ENCODE assay signal across 7 mouse cellular contexts in genomic region chr15:101046527-101047193, GRCm38 (mm10). TPM values are rescaled to one million over a fixed set of nuclear protein-coding genes. Genes with fewer than 3 reads are reported as not detected.
DNase-seq lines count a peak whose midpoint lies in the region; ATAC-seq lines count a peak whose summit lies in the region.

No protein-coding gene starts in this region.

- H3K4me3 ChIP-seq in forebrain, embryonic 13.5 days, result peak overlapping the region; percentile 53
- H3K4me3 ChIP-seq in hindbrain, embryonic 10.5 days, result peak overlapping the region; percentile 64
- peak overlapping the region; percentile 59 for H3K4me3 ChIP-seq in limb, embryonic 13.5 days
- H3K4me3 ChIP-seq in neural tube, embryonic 11.5 days (ENCODE audit: low read depth, low read length), result peak overlapping the region; percentile 47

- WGBS in forebrain, embryonic 13.5 days, result under 1% methylated on average over 72 of the region's 77 CpGs
- under 1% methylated on average over 77 of the region's 77 CpGs for WGBS in hindbrain, embryonic 10.5 days
- under 1% methylated on average over 73 of the region's 77 CpGs for WGBS in limb, embryonic 13.5 days
- under 1% methylated on average over 53 of the region's 77 CpGs for WGBS in neural tube, embryonic 11.5 days

- peak overlapping the region; percentile 67 for H3K9ac ChIP-seq in forebrain, embryonic 13.5 days
- peak overlapping the region; percentile 74 for H3K9ac ChIP-seq in limb, embryonic 13.5 days
- peak overlapping the region; percentile 64 for H3K9ac ChIP-seq in neural tube, embryonic 11.5 days (ENCODE audit: low read length)

- H3K4me1 ChIP-seq in forebrain, embryonic 13.5 days, result peaks cover 17% of the 10 kb centered on the region
- peaks cover 63% of the 10 kb centered on the region for H3K4me1 ChIP-seq in hindbrain, embryonic 10.5 days (replicated peaks)
- peaks cover 19% of the 10 kb centered on the region for H3K4me1 ChIP-seq in limb, embryonic 13.5 days
- H3K4me1 ChIP-seq in neural tube, embryonic 11.5 days (ENCODE audit: control insufficient read depth, insufficient read depth, low read length), result peaks cover 16% of the 10 kb centered on the region

- H3K27ac ChIP-seq in forebrain, embryonic 13.5 days, result no peak overlapping the region
- peak overlapping the region; percentile 86 for H3K27ac ChIP-seq in hindbrain, embryonic 10.5 days
- H3K27ac ChIP-seq in limb, embryonic 13.5 days, result no peak overlapping the region
- no peak overlapping the region for H3K27ac ChIP-seq in neural tube, embryonic 11.5 days (ENCODE audit: low read depth, low read length)

- no peaks in the 10 kb centered on the region for H3K9me3 ChIP-seq in forebrain, embryonic 13.5 days (replicated peaks)
- no peaks in the 10 kb centered on the region for H3K9me3 ChIP-seq in hindbrain, embryonic 10.5 days
- no peaks in the 10 kb centered on the region for H3K9me3 ChIP-seq in limb, embryonic 13.5 days
- H3K9me3 ChIP-seq in neural tube, embryonic 11.5 days (ENCODE audit: control insufficient read depth, low read length), result no peaks in the 10 kb centered on the region

- H3K36me3 ChIP-seq in forebrain, embryonic 13.5 days (ENCODE audit: poor library complexity, severe bottlenecking), result no peaks in the 10 kb centered on the region
- peaks cover 22% of the 10 kb centered on the region for H3K36me3 ChIP-seq in hindbrain, embryonic 10.5 days
- peaks cover 3% of the 10 kb centered on the region; the same call in 1 of the 2 replicates for H3K36me3 ChIP-seq in limb, embryonic 13.5 days
- no peaks in the 10 kb centered on the region for H3K36me3 ChIP-seq in neural tube, embryonic 11.5 days (ENCODE audit: control insufficient read depth, insufficient read depth, low read length)

- H3K27me3 ChIP-seq in forebrain, embryonic 13.5 days, result peaks cover 86% of the 10 kb centered on the region
- peaks cover 93% of the 10 kb centered on the region for H3K27me3 ChIP-seq in hindbrain, embryonic 10.5 days (ENCODE audit: insufficient read depth, poor library complexity, severe bottlenecking)
- peaks cover 93% of the 10 kb centered on the region for H3K27me3 ChIP-seq in limb, embryonic 13.5 days
- H3K27me3 ChIP-seq in neural tube, embryonic 11.5 days (ENCODE audit: control insufficient read depth, insufficient read depth, low read length), result peaks cover 35% of the 10 kb centered on the region

- DNase-seq in urinary bladder, postnatal 14 days (ENCODE audit: low spot score), result peak; percentile 67
- no peak for DNase-seq in urinary bladder, adult 2 months (ENCODE audit: low spot score)
- peak; percentile 72 for DNase-seq in hindbrain, embryonic 10.5 days (ENCODE audit: low spot score)
- DNase-seq in neural tube, embryonic 11.5 days (ENCODE audit: low spot score), result peak; percentile 54
- peak; percentile 42 for DNase-seq in yolk sac, embryonic 10.5 days (ENCODE audit: low spot score)

- peak overlapping the region; percentile 98 for H3K4me2 ChIP-seq in forebrain, embryonic 13.5 days
- peak overlapping the region; percentile 99 for H3K4me2 ChIP-seq in limb, embryonic 13.5 days (replicated peaks)
- H3K4me2 ChIP-seq in neural tube, embryonic 11.5 days (ENCODE audit: low read depth), result peak overlapping the region; percentile 99

- peak; percentile 59; the same call in 1 of the 2 replicates for ATAC-seq in forebrain, embryonic 13.5 days
- ATAC-seq in limb, embryonic 13.5 days (ENCODE audit: low FRiP score, low read depth), result peak; percentile 26
- ATAC-seq in neural tube, embryonic 11.5 days (ENCODE audit: insufficient read depth, low FRiP score, low TSS enrichment), result peak; percentile 58

RNA-seq across cellular contexts. Expression of gene Gm47841, which starts 0.5 kb away (rescaled TPM):
- 0.09 and 0.15 TPM in 2 replicates for polyA plus RNA-seq in urinary bladder, adult 2 months (2012; rRNA removed)
- polyA plus RNA-seq in forebrain, embryonic 13.5 days (2015; fragmentation: Nextera tagmentation; extraction: Ambion mirVana), result not detected in 2 replicates
- not detected in 2 replicates for polyA plus RNA-seq in hindbrain, embryonic 10.5 days (2016; fragmentation: Nextera tagmentation; extraction: Ambion mirVana)
- polyA plus RNA-seq in limb, embryonic 13.5 days (2015; fragmentation: Nextera tagmentation; extraction: Ambion mirVana), result not detected in 2 replicates
- not detected in 2 replicates for polyA plus RNA-seq in neural tube, embryonic 11.5 days (2014; fragmentation: Nextera tagmentation; extraction: Ambion mirVana)

RNA-seq across cellular contexts. Expression of gene Fignl2, which starts 31.7 kb away (rescaled TPM):
- 7.3 and 7.5 TPM in 2 replicates for polyA plus RNA-seq in urinary bladder, adult 2 months (2012; rRNA removed)
- 0.20 TPM in 1 of 2 replicates, not detected in the other for polyA plus RNA-seq in forebrain, embryonic 13.5 days (2015; fragmentation: Nextera tagmentation; extraction: Ambion mirVana)
- polyA plus RNA-seq in hindbrain, embryonic 10.5 days (2016; fragmentation: Nextera tagmentation; extraction: Ambion mirVana), result 1.4 TPM in 2 replicates
- 0.20 and 0.26 TPM in 2 replicates for polyA plus RNA-seq in limb, embryonic 13.5 days (2015; fragmentation: Nextera tagmentation; extraction: Ambion mirVana)
- 1.6 and 1.7 TPM in 2 replicates for polyA plus RNA-seq in neural tube, embryonic 11.5 days (2014; fragmentation: Nextera tagmentation; extraction: Ambion mirVana)
